Mouse (Mus musculus) embryonic facial prominence, embryonic 14.5 days (tissue): ENCODE results near the gene Rad9b. TPM values are rescaled to one million over a fixed set of nuclear protein-coding genes. Genes with fewer than 3 reads are reported as not detected.

Experiments
- ATAC-seq: fragments of 200-750 bp; cut with Nextera tagmentation; 2 replicates; pipeline ENCODE4 v1.8.0; 2017; ENCODE audit warnings: low read depth, moderate number of reproducible peaks, moderate TSS enrichment
- DNase-seq: peaks from one replicate; pipeline ENCODE4 v3.0.0-alpha.2; 2015; ENCODE audit warnings: low spot score
- H3K27ac ChIP-seq: fragments of 300-500 bp; sonication (generic); replicated peaks from 2 replicates; pipeline ENCODE4 v1.5.1; 2014; ENCODE audit warnings: low read depth, mild to moderate bottlenecking, low read length, moderate library complexity
- H3K27me3 ChIP-seq: fragments of 300-500 bp; sonication (generic); replicated peaks from 2 replicates; pipeline ENCODE4 v1.6.1; 2014; ENCODE audit warnings: low read length; ENCODE audit not compliant: control insufficient read depth, insufficient read depth
- H3K36me3 ChIP-seq: fragments of 300-500 bp; sonication (generic); 2 replicates; pipeline ENCODE4 v1.6.1; 2014; ENCODE audit warnings: low read length, mixed read lengths; ENCODE audit not compliant: control insufficient read depth, insufficient read depth
- H3K4me1 ChIP-seq: fragments of 300-500 bp; sonication (generic); 2 replicates; pipeline ENCODE4 v1.6.1; 2014; ENCODE audit warnings: antibody characterized with exemption, low read length; ENCODE audit not compliant: control insufficient read depth, insufficient read depth
- H3K4me2 ChIP-seq: fragments of 300-500 bp; sonication (generic); 2 replicates; pipeline ENCODE4 v1.6.1; 2014; ENCODE audit warnings: low read depth, mild to moderate bottlenecking, low read length, moderate library complexity, mixed read lengths
- H3K4me3 ChIP-seq: fragments of 300-500 bp; sonication (generic); 2 replicates; pipeline ENCODE4 v1.5.1; 2014; ENCODE audit warnings: low read depth, mild to moderate bottlenecking, low read length
- H3K9ac ChIP-seq: fragments of 300-500 bp; sonication (generic); 2 replicates; pipeline ENCODE4 v1.6.1; 2014; ENCODE audit warnings: low read depth, mild to moderate bottlenecking, low read length, moderate library complexity, mixed read lengths
- H3K9me3 ChIP-seq: fragments of 300-500 bp; sonication (generic); 2 replicates; pipeline ENCODE4 v1.6.1; 2016; ENCODE audit warnings: low read length; ENCODE audit not compliant: control insufficient read depth
- WGBS: fragments of 180-500 bp; shearing (Covaris S2); extraction: QIAGEN DNeasy Blood & Tissue Kit; methylation state at CpG from one replicate; pipeline ENCODE4 v1.1.7; 2014; 5-methylcytosine and 5-hydroxymethylcytosine counted together
- polyA plus RNA-seq: library from polyadenylated mRNA; unstranded; fragments of >200 nt; fragmentation: Nextera tagmentation; extraction: Ambion mirVana; gene quantifications from 2 replicates; pipeline ENCODE4 v1.2.1, GENCODE M21; 2014

The Rad9b gene
- polyA plus RNA-seq, 1 experiment from 2014 or later = 8.0 TPM

DNA sequence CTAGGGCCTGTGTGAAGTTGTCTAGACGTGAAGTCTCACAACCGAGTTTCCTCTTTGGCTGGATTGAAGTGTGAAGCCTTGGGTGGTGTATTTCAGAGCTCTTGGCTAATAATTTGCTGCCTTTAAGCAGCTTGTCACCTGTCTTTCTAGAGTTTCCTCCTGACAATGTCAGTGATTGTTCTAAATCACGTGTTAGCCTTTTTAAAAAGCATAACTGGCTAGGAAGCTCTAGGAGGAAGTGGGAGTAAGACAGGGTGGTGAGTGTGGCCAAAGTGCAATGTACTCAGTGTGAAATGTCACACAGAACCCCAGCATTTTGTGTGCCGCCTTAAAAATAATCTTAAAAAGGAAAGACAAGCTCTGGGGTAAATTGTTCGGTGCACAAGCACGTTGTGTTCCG lies 10.3 kb downstream of the Rad9b start:
- no peak for ATAC-seq
- Histone ChIP-seq H3K4me3 (no peak overlapping the region), H3K36me3 (no peaks in the 10 kb centered on the region), H3K27ac (no peak overlapping the region), H3K9ac (no peak overlapping the region), H3K9me3 (no peaks in the 10 kb centered on the region), H3K4me1 (no peaks in the 10 kb centered on the region), H3K27me3 (no peaks in the 10 kb centered on the region), H3K4me2 (no peak overlapping the region)
- 48% methylated on average over 7 of the region's 7 CpGs for WGBS
- DNase-seq = no peak

DNA sequence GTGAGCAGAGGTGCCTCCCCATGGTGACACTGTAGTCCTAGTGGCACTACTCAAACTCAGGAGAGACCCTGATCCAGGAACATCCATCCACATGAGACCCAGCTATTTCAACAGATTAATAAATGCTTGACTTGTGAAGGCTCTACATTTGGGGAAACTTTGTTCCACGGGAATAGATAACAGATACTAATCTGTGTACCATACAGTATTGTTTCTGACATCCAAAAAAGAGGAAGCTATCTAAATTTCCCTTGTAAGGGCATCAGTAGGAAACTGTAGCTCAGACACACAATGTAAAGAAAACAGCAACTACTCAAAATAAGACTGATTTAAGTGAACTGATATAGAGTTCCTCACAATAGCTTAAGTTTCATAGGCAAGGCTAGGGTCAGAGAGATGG lies 11.2 kb downstream of the Rad9b start:
- Histone ChIP-seq H3K9me3 (no peaks in the 10 kb centered on the region), H3K4me1 (no peaks in the 10 kb centered on the region), H3K9ac (no peak overlapping the region), H3K4me2 (no peak overlapping the region), H3K27ac (no peak overlapping the region), H3K27me3 (no peaks in the 10 kb centered on the region), H3K4me3 (no peak overlapping the region), H3K36me3 (no peaks in the 10 kb centered on the region)
- no peak for DNase-seq
- 87% methylated on average over 1 of the region's 1 CpGs for WGBS
- ATAC-seq = no peak

DNA sequence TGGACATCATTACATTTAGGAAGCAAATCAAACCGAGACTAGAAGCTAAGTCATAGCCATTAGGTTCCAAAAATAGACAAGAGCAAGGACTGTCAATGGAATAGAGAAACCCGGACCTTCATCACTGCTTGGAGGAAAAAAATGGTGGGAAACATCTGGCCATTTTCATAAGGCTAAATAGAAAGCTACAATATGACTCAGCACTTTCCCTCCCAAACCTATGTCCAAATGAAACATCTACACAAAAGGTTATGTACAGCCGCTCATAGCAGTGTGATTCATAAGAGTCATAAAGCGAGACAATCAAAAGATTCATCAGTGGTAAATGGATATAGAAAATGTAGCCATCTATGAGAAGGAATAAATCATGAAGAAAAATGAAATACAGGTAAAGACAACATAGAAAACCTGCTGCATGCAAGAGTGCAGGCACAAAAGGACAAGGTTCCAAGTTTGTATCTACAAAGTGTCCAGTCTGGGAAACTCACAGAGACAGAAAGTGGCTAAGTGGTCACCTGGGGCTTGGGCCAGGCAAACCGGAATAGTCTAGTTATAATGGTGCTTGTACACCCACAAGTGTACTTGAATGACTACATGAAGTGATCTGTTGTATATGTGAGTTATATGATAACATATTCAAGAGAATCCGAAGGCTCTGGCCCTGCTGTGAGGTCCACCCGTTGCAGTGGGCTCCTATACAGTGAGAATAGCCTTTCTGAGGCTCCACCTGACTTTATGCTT lies 17.3 kb downstream of the Rad9b start:
- WGBS = 89% methylated on average over 7 of the region's 7 CpGs
- H3K9ac ChIP-seq = no peak overlapping the region
- no peak overlapping the region for H3K27ac ChIP-seq
- no peak for DNase-seq
- ATAC-seq = no peak
- H3K4me3 ChIP-seq = no peak overlapping the region
- H3K27me3 ChIP-seq = no peaks in the 10 kb centered on the region
- H3K4me2 ChIP-seq = no peak overlapping the region
- H3K4me1 ChIP-seq = no peaks in the 10 kb centered on the region
- H3K9me3 ChIP-seq = no peaks in the 10 kb centered on the region
- H3K36me3 ChIP-seq = no peaks in the 10 kb centered on the region

DNA sequence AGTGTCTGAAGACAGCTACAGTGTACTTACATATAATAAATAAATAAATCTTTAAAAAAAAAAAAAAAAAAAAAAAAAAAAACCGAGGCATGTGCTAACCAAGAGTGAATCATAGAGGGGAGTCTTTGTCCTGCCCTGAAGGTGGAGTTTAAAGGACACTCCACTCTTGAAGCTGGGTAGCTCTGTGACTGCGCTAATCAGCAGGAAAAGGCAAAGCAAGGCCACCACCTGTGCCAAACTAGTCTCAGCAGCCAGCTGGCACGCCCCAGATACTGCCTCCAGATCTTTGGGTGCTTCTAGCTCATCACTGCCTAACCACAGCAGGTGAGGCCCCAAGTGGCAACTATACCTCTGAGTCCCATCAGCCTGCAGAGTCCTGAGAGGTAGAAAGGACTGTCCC lies 19.4 kb downstream of the Rad9b start:
- Histone ChIP-seq H3K4me3 (no peak overlapping the region), H3K27me3 (no peaks in the 10 kb centered on the region), H3K27ac (no peak overlapping the region), H3K9ac (no peak overlapping the region), H3K9me3 (no peaks in the 10 kb centered on the region), H3K36me3 (no peaks in the 10 kb centered on the region), H3K4me2 (no peak overlapping the region), H3K4me1 (no peaks in the 10 kb centered on the region)
- 79% methylated on average over 3 of the region's 3 CpGs for WGBS
- no peak for DNase-seq
- no peak for ATAC-seq

DNA sequence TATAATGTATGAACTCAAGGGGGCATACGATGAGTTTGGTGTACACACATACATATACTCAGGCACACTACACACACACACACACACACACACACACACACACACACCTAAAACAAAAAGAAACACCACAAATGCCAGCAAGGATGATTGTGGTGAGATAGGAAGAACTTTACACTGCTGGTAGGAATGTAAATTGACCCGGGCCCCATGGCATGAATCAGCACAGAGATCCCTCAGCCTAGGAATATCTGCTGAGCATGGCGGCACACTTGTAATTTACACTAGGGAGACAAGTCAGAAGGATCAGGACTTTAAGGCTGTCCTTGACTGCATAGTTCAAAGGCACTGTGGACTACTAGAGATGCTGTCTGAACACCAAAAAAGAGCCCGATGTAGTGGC lies 23.8 kb downstream of the Rad9b start:
- DNase-seq (no peak), ATAC-seq (no peak)
- Histone ChIP-seq H3K4me2 (no peak overlapping the region), H3K9me3 (no peaks in the 10 kb centered on the region), H3K4me1 (no peaks in the 10 kb centered on the region), H3K27me3 (no peaks in the 10 kb centered on the region), H3K36me3 (peaks cover 13% of the 10 kb centered on the region), H3K9ac (no peak overlapping the region), H3K4me3 (no peak overlapping the region), H3K27ac (no peak overlapping the region)
- 84% methylated on average over 4 of the region's 4 CpGs for WGBS

DNA sequence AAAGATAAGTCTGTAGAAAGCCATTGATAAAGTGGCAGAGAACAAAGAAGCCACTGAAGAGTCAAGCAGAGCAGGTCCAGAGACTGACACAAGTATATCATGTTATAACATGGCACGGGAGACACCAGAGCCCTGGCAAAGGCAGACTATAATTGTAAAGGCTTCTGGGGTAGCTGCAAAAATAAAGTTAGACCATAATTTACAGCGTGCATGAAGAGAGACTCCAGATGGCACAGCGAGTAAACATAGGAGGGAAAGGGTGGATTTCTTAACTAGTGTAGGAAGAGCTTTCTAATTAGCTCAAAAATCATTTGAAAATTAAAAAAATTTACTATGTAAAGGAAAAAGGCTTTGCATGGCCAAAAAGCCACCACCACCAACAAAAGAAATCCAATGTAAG lies 26.8 kb downstream of the Rad9b start:
- Histone ChIP-seq H3K27ac (no peak overlapping the region), H3K4me1 (no peaks in the 10 kb centered on the region), H3K9me3 (no peaks in the 10 kb centered on the region), H3K4me2 (no peak overlapping the region), H3K27me3 (no peaks in the 10 kb centered on the region), H3K4me3 (no peak overlapping the region), H3K36me3 (peaks cover 36% of the 10 kb centered on the region), H3K9ac (no peak overlapping the region)
- WGBS = 82% methylated on average over 3 of the region's 3 CpGs
- DNase-seq = no peak
- ATAC-seq = no peak

DNA sequence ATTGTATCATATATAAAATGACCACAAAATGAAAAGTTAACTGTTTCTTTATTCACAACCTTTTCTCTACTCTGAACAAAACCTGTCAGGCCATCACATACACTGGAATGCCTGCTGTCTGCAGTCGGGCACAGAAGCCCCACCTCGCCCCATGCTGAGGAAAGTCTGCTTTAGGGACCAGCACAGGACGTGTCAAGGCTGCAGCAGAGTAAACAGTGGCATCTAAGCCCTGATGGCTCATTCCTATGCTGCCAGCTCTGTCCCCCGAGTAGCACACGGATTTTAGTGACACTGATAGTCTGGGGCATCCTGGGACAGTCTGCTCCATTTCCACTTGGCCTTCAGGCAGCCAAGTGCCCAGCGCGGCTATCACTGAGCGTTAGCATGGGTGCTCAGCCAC lies 28.6 kb downstream of the Rad9b start:
- no peak overlapping the region for H3K4me3 ChIP-seq
- H3K27ac ChIP-seq = no peak overlapping the region
- H3K9me3 ChIP-seq = no peaks in the 10 kb centered on the region
- H3K27me3 ChIP-seq = no peaks in the 10 kb centered on the region
- no peak overlapping the region for H3K9ac ChIP-seq
- DNase-seq (no peak), ATAC-seq (no peak)
- H3K4me2 ChIP-seq = no peak overlapping the region
- no peaks in the 10 kb centered on the region for H3K4me1 ChIP-seq
- WGBS = 87% methylated on average over 8 of the region's 8 CpGs
- H3K36me3 ChIP-seq = peaks cover 49% of the 10 kb centered on the region

DNA sequence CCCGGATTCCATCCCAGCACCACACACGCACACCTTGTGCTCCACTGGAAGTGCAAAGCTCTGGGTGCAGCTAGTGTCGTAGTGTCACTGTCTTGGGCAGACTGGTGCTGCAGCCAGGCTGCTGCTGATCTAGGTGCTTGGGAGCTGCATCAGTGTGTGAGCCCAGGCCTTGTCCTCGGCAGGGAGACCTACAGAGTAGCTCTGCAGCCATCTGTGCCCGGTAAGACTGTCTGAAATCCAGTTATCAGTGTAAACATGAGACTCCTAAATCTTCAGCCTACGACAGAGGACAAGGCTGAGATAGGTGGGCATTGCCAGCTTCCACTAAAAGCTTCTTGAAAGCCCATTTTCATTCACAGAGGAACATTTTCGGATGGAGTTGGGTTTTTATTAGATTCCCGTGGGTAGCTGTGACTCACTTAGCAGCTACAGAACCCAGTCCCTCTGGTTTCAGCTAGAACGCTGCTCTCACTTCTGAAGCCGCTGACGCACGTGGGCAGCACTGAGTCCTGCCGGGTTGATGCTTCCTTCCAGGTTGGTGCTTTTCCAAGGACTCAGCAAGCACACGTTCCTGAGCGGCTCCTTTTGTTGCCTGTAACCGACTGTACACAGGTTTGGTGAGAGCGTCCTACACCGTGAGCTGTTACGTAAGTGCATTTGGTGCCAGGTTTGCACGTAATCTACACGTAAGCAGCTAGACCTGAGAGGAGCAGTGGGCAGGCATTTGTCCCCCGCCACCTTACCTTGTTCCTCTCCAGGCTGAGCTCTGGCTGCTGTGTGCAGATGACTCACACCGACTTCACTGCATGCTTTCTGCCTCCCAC lies 29.2 kb downstream of the Rad9b start:
- Histone ChIP-seq H3K4me2 (no peak overlapping the region), H3K27me3 (no peaks in the 10 kb centered on the region), H3K9me3 (no peaks in the 10 kb centered on the region), H3K36me3 (peaks cover 55% of the 10 kb centered on the region), H3K4me1 (no peaks in the 10 kb centered on the region), H3K27ac (no peak overlapping the region), H3K9ac (no peak overlapping the region), H3K4me3 (no peak overlapping the region)
- no peak for DNase-seq
- WGBS = 90% methylated on average over 23 of the region's 23 CpGs
- no peak for ATAC-seq

DNA sequence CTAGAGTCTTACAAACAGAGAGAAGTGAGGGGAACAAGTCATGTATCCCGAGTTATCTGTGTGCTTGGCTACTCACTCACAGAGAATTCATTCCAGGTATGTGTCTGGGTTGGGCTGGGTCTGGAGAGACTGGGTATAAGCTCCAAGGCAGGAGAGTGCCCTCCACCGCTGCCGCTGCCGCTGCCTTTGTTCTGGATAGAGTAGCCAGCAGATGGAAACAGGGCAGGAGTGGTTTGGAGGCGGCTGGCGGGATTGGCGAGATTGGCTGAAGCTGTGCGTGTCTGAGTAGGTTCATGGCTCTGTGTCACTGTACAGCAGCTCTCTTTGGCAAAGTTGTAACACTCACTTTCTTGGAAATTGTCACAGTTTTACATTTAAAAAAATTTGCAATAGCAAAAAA lies 30.5 kb downstream of the Rad9b start:
- Histone ChIP-seq H3K4me2 (no peak overlapping the region), H3K36me3 (peaks cover 52% of the 10 kb centered on the region), H3K9ac (no peak overlapping the region), H3K4me1 (no peaks in the 10 kb centered on the region), H3K9me3 (no peaks in the 10 kb centered on the region), H3K27me3 (no peaks in the 10 kb centered on the region), H3K4me3 (no peak overlapping the region), H3K27ac (no peak overlapping the region)
- DNase-seq (no peak), ATAC-seq (no peak)
- WGBS = 80% methylated on average over 8 of the region's 8 CpGs
